Mouse (Mus musculus): ENCODE results near the gene Ptprn. TPM values are rescaled to one million over a fixed set of nuclear protein-coding genes. Genes with fewer than 3 reads are reported as not detected.

Ptprn gene
- polyA plus RNA-seq, 1 experiment from 2014 or later = 4.5 TPM

DNA sequence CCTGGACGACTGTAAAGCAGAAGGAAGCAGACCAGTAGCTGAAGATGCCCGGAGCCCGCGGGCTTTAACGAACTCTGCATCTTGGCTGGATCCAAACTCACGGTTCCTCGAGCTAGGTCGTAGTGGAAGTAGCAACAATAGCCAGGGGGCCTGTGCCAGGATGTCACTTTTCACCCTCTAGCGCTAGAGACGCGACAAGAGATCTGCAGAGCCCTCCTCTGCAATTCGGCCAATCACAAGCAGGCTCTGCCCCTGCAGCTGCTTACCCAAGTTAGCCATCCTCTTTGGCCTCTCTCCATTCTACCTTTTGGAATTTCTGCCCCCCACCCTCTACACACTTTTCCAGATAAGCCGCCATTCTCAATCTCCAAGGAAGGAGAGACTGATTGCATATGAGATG lies 13.9 kb upstream of the Ptprn start, which contains the start of gene Resp18:
Gene Resp18 (minus strand): TSS at position 188 of the 400 bp plus-strand sequence.
- H3K27ac ChIP-seq = no peak within 1 kb of the TSS
- WGBS = 2% methylated on average over 13 of the region's 13 CpGs
- peaks cover 42% of the 10 kb centered on the region for H3K27me3 ChIP-seq
- no peaks in the 10 kb centered on the region for H3K4me1 ChIP-seq
- ATAC-seq = no peak
- no peaks in the 10 kb centered on the region for H3K9me3 ChIP-seq (replicated peaks)
- H3K4me2 ChIP-seq = peak within 1 kb of the TSS; percentile 44
- H3K36me3 ChIP-seq (ENCODE audit: poor library complexity, severe bottlenecking) = no peaks in the 10 kb centered on the region
- H3K9ac ChIP-seq = no peak within 1 kb of the TSS; the same call in 1 of the 2 replicates
- peak within 1 kb of the TSS; percentile 31 for H3K4me3 ChIP-seq

DNA sequence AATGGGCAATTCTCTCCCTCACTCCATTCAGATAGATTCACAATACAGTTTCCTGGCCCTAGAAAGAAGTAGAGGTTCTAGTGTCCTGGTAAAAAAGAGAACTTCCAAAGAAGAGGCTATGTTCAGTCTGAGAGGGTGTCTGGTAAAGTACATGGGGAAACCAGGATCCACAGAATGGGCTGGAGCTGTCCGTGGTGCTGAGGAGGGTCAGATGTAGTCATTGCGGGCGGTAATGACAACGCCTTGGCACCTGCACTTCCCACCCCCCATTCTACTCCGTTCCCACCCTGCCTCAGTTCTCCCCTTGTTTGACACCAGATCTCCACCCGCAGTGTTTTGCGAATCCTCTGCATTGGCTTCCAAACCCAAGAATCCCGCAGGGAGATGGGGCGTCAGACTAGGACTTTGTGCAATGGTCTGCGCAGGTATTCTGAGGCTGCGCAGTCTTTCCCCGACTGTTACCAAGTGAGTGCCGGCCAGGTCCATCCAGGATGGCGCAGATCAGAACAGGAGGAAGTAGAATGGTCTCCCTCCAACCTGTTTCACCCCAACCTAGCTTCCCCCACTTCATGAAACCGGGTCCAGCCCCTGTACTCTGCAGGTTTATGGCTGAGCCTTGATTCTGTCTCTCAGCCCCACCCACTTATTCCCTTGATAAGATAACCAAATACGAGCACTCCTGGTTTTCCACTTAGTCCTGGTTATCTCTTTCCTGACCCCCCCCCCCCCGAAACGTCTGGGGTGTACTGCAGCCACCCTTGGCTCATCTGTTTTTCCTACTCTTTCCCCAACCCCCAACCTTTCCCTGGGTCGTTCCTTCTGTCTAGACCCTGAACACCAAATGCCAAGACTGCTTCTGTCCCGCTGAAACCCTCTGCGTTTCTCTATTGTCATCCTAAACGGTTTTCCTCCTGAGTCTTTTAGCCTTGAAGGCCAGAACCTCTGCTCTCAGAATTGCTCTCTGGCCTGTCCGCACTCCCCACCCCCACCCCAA lies 13.2 kb upstream of the Ptprn start:
- Histone ChIP-seq H3K4me1 (no peaks in the 10 kb centered on the region), H3K4me2 (peak overlapping the region; percentile 44), H3K27ac (no peak overlapping the region), H3K9me3 (replicated peaks) (no peaks in the 10 kb centered on the region), H3K36me3 (ENCODE audit: poor library complexity, severe bottlenecking) (no peaks in the 10 kb centered on the region), H3K27me3 (peaks cover 44% of the 10 kb centered on the region), H3K4me3 (peak overlapping the region; percentile 31), H3K9ac (no peak overlapping the region; the same call in 1 of the 2 replicates)
- 3% methylated on average over 23 of the region's 23 CpGs for WGBS
- ATAC-seq = peak; percentile 33; the same call in 1 of the 2 replicates

DNA sequence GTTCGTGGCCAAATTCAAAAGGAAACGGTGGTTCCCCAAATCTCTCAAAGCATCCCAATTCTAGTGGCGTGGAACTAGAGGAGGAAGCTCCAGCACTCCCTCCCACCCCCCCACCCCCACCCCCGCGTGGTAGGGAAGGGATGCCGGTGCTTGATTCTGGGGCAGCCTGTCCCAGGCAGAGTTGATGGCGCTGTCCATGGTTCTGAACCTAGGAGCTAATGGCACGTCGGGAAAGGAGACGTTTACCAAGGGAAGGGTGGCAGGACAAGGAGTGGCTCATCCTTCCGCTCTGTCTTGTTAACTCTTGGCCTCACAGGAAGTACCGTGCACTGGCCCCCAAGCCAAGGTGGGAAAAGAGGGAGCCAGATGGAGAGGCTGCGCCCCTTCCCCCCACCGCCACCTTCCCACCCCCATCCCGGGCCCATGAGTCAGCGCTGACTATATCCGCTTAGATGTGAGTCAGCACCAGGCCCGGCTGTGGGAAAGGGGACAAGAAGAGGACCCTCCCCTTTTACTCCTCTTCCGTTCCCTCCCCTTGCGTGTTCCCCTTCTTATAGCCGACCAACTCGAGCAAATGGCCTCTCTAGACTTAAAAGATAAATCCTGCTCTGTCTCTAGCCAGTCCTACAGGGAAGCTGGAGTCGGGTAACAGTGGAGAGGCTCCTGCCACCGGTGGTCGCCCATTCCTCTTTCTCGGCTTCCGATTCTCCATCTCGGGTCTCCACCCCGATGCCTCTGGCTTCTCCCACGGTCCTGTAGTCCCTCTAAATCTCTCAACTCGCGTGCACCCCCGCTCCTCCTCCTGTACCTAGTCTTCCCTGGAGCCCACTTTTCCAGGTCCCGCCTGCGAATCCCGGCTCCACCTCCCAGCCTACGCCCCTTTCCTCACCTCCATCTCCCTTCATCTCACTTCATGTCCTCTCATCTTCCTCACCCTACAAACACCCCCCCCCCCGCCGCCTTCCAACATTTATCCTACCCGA lies 1.0 kb downstream of the Ptprn start:
- H3K4me1 ChIP-seq = peaks cover 13% of the 10 kb centered on the region
- no peaks in the 10 kb centered on the region for H3K36me3 ChIP-seq (ENCODE audit: poor library complexity, severe bottlenecking)
- peaks cover 72% of the 10 kb centered on the region for H3K27me3 ChIP-seq
- WGBS = 1% methylated on average over 39 of the region's 40 CpGs
- peak; percentile 21 for ATAC-seq
- H3K4me3 ChIP-seq = peak overlapping the region; percentile 48
- H3K9me3 ChIP-seq (replicated peaks) = no peaks in the 10 kb centered on the region
- peak overlapping the region; percentile 56 for H3K9ac ChIP-seq
- H3K4me2 ChIP-seq = peak overlapping the region; percentile 72
- H3K27ac ChIP-seq = no peak overlapping the region

DNA sequence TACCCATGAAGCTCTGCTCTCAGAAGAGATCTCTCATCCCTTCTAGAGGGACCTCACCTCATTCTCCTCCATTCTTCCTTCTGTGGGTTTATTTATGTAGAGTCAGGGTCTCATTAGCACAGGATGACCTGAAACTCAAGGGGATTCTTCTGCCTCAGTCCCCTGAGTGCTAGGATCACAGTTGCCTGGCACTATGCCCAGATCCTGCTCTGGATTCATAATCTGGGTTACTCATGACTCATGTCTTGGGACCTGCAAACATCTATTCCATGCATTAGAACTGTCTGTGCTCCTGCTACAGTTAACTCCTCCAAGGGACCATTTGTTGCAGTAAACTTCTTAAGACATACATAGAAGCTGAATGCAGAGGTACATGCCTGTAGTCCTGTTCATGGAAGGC lies 3.0 kb downstream of the Ptprn start:
- Histone ChIP-seq H3K36me3 (ENCODE audit: poor library complexity, severe bottlenecking) (no peaks in the 10 kb centered on the region), H3K27me3 (peaks cover 65% of the 10 kb centered on the region)

DNA sequence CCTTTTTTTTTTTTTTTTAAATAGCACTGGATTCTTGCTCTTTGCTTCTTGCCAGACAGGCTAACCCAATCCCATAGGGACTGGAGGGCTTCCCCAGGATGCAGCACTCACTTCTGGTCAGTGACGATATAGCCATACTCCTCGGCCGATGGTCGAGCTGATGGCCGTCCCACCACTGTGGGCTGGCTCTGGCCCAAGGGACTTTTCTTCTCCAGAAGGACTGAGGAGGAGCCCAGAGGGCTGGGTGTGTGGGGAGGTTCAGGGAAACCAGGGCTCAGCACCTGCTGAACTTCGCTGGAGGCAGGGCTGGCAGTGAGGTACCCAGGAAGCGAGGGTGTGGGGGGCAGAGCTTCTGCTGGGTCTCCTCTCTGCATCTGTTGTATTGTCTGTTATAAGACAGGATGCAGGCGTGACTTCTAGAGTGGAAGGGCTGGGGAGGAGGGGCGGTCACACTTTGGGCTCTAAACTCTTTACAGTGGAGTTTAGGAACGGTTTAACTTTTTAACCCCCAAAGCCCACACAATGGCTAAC lies 8.7 kb downstream of the Ptprn start:
- peaks cover 7% of the 10 kb centered on the region for H3K4me1 ChIP-seq
- no peaks in the 10 kb centered on the region for H3K36me3 ChIP-seq (ENCODE audit: poor library complexity, severe bottlenecking)
- no peak overlapping the region for H3K9ac ChIP-seq
- no peak overlapping the region for H3K4me2 ChIP-seq
- 77% methylated on average over 10 of the region's 10 CpGs for WGBS
- H3K4me3 ChIP-seq = no peak overlapping the region
- H3K27ac ChIP-seq = no peak overlapping the region
- H3K9me3 ChIP-seq (replicated peaks) = no peaks in the 10 kb centered on the region
- peaks cover 11% of the 10 kb centered on the region for H3K27me3 ChIP-seq
- no peak for ATAC-seq

More for the DNA sequence above, 3.0 kb downstream of the Ptprn start:
- Histone ChIP-seq H3K4me1 (peaks cover 13% of the 10 kb centered on the region), H3K27ac (no peak overlapping the region), H3K9ac (no peak overlapping the region), H3K4me2 (no peak overlapping the region), H3K4me3 (no peak overlapping the region), H3K9me3 (replicated peaks) (no peaks in the 10 kb centered on the region)
- no peak for ATAC-seq

DNA sequence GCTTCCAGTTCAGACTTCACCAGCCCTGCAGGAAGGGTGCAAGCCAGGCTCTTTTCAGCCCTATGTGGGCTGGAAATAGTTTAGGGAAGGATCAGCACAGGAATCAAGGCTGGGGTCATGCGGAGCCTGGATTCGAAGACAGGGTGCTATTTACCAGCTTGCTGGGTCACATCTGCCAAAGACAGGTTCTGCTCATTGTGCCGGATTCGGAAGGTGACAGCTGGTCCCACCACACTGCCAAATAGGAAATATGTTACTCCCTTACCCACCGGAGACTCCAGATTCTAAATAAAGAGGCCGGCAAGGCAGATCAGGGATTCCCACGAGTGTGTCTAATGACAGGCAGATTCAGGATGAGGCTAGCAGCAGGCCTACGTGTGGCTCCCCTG lies 9.7 kb downstream of the Ptprn start:
- no peak overlapping the region for H3K4me3 ChIP-seq
- no peak overlapping the region for H3K9ac ChIP-seq
- no peak overlapping the region for H3K4me2 ChIP-seq
- peak overlapping the region; percentile 35; the same call in 1 of the 2 replicates for H3K27ac ChIP-seq
- H3K9me3 ChIP-seq (replicated peaks) = no peaks in the 10 kb centered on the region
- peaks cover 7% of the 10 kb centered on the region for H3K4me1 ChIP-seq
- H3K27me3 ChIP-seq = peaks cover 7% of the 10 kb centered on the region; the same call in 1 of the 2 replicates
- peak; percentile 16; the same call in 1 of the 2 replicates for ATAC-seq
- no peaks in the 10 kb centered on the region for H3K36me3 ChIP-seq (ENCODE audit: poor library complexity, severe bottlenecking)
- WGBS = 67% methylated on average over 8 of the region's 8 CpGs

DNA sequence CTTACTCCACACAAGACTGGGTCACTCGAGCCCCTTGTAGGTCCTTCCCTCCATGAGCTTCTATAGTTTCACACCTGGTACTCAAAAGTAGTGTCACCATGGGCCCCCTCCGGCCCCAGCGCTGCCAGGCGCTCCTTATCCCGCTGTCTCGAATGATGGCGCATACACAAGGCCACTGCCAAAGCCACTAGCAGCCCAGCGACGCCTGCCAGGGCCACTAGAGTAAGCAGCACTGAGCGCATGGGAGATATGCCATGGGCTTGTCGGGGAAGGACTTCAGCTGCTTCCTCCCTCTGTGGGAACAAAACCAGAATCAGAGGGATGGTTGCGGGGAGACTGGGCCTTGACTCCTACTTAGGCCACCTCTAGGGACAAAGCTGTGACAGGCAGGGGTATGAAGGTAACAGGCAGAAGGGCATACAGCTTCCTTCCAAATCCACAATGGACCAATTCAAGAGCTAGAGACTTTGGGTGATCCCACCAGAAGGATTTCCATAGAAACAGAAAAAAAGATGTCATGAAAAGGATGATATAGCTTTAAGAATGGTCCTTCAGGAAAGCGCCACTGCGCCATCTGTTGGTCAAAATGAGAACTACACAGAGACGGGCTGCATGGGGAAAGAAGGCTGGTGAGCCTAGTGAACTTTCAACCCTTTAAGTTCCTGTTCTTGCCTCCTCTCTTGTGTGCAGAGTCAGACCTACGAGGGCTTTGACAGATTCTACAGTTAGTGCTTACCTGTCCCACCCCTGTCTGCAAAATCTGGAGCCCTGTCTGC lies 10.3 kb downstream of the Ptprn start:
- no peaks in the 10 kb centered on the region for H3K9me3 ChIP-seq (replicated peaks)
- WGBS = 64% methylated on average over 16 of the region's 16 CpGs
- peaks cover 7% of the 10 kb centered on the region for H3K4me1 ChIP-seq
- H3K4me2 ChIP-seq = no peak overlapping the region
- peak; percentile 9 for ATAC-seq
- H3K9ac ChIP-seq = no peak overlapping the region
- H3K4me3 ChIP-seq = no peak overlapping the region
- H3K27ac ChIP-seq = no peak overlapping the region
- no peaks in the 10 kb centered on the region for H3K36me3 ChIP-seq (ENCODE audit: poor library complexity, severe bottlenecking)
- peaks cover 7% of the 10 kb centered on the region; the same call in 1 of the 2 replicates for H3K27me3 ChIP-seq

DNA sequence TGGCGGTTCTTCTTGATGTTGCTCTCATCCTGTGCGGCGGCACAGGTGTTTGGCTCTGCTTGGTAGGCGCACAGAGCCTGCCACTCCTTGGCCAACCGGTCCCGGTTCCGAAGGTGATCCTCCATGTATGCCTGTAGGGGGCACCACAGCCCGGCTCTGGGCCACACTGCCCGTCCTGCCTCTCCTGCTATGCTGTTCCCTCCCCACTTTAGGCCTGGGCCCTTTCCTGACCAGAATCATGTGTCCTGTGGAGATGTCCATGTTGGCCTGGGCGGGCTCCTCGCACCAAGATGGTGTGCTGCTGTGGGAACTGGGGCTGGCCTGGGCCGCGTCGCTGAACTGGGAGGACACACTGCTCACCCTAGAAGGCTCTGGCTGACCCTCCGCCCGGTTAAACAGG lies 11.3 kb downstream of the Ptprn start:
- H3K4me1 ChIP-seq = peaks cover 14% of the 10 kb centered on the region
- 77% methylated on average over 16 of the region's 16 CpGs for WGBS
- no peak overlapping the region for H3K4me3 ChIP-seq
- no peak overlapping the region for H3K9ac ChIP-seq
- no peaks in the 10 kb centered on the region for H3K9me3 ChIP-seq (replicated peaks)
- ATAC-seq = no peak
- no peak overlapping the region for H3K4me2 ChIP-seq
- no peaks in the 10 kb centered on the region for H3K36me3 ChIP-seq (ENCODE audit: poor library complexity, severe bottlenecking)
- peaks cover 3% of the 10 kb centered on the region; the same call in 1 of the 2 replicates for H3K27me3 ChIP-seq
- H3K27ac ChIP-seq = no peak overlapping the region

DNA sequence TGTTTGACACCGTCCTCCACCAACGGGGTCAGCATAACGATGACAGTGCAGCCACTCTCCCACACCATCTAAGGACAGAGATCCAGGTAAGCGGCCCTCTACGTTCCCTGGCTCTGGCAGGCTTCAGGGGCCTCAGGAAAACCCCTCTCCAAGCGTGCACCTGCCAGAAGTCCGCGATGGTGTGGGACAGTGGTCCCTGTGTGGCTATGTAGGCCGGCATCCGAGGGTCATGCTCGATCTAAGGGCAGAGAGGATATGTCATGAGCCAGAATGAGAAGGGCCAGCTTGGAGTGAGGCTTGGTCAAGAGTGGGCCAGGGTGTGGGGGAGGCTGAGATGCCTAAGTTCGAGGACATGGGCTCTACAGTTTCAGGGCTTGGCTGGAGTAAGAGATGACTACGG lies 12.0 kb downstream of the Ptprn start:
- no peak overlapping the region for H3K4me3 ChIP-seq
- no peak overlapping the region for H3K4me2 ChIP-seq
- H3K9me3 ChIP-seq (replicated peaks) = no peaks in the 10 kb centered on the region
- ATAC-seq = no peak
- H3K27me3 ChIP-seq = no peaks in the 10 kb centered on the region
- WGBS = 73% methylated on average over 13 of the region's 13 CpGs
- no peak overlapping the region for H3K9ac ChIP-seq
- H3K27ac ChIP-seq = no peak overlapping the region
- peaks cover 21% of the 10 kb centered on the region for H3K4me1 ChIP-seq
- H3K36me3 ChIP-seq (ENCODE audit: poor library complexity, severe bottlenecking) = no peaks in the 10 kb centered on the region

DNA sequence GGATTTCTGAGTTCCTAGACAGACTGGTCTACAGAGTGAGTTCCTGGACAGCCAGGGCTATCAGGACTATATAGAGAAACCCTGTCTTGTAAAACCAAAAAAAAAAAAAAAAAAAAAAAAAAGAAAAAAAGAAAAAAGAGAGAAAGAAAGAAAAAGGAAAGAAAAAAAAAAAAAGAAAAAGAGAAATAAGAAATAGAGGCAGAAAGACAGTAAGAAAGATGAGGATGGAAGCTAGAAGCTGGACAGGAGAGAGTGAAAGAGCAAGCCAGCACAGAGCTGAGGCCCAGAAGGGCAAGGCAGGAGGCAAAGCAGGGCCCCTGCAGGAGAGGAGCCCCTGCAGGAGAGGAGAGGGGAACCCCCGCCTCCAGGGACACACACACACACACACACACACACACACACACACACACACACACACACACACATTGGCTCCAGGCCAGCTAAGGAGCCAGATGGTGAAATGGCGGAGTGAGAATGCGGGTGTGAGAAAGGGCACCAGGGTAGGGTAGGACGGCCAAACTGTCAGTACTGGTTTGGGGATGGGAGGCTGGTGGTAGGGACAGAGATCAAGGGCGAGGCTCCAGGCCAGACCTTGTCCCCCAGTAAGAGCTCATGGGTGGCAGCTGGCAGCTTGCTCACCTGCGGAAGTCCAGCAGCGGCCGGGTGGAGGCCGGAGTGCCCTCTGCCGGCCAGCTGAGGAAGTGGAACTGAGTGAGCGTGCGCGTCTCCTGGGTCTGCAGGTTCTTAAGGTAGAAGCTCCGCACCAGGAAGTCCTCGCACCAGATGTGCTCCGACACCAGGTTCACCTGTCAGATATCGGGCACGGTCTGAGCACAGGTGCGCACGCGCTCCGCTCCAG lies 13.0 kb downstream of the Ptprn start:
- 2% methylated on average over 22 of the region's 22 CpGs for WGBS
- Histone ChIP-seq H3K36me3 (ENCODE audit: poor library complexity, severe bottlenecking) (no peaks in the 10 kb centered on the region), H3K9me3 (replicated peaks) (no peaks in the 10 kb centered on the region), H3K4me1 (peaks cover 23% of the 10 kb centered on the region), H3K4me3 (peak overlapping the region; percentile 18), H3K9ac (0 out of 2 replicates have a peak overlapping the region, but pooled peaks have one; percentile 5), H3K4me2 (peak overlapping the region; percentile 54), H3K27ac (no peak overlapping the region), H3K27me3 (no peaks in the 10 kb centered on the region)
- ATAC-seq = peak; percentile 42

All from forebrain, embryonic 13.5 days (tissue).